Mouse (Mus musculus): ENCODE results near the gene Prcp. TPM values are rescaled to one million over a fixed set of nuclear protein-coding genes. Genes with fewer than 3 reads are reported as not detected.
A peak's percentile ranks its signal among the peaks of the same experiment; 100 is the strongest.
"Not testable (repeated sequence)": the region's sequence is repeated elsewhere in the genome, so short reads cannot be mapped to it uniquely, and the experiment has no call there.

The Prcp gene
- polyA plus RNA-seq, 1 experiment from 2014 or later = 21.2 TPM

GRCm38 (mm10) chr7:92933308-92933948 is 59.2 kb downstream of the Prcp start:
- not testable (repeated sequence) for H3K4me1 ChIP-seq (ENCODE audit: control insufficient read depth, insufficient read depth, low read length); H3K27ac ChIP-seq (replicated peaks; ENCODE audit: low read depth, low read length); H3K9me3 ChIP-seq (replicated peaks; ENCODE audit: control insufficient read depth, low read length); DNase-seq (ENCODE audit: low spot score); H3K9ac ChIP-seq (replicated peaks; ENCODE audit: low read length); H3K27me3 ChIP-seq (ENCODE audit: control insufficient read depth, insufficient read depth, low read length); ATAC-seq (replicated peaks; ENCODE audit: insufficient number of reproducible peaks, low FRiP score, low TSS enrichment, low read depth); H3K4me3 ChIP-seq (ENCODE audit: low read depth, low read length); H3K4me2 ChIP-seq (ENCODE audit: low read depth, low read length); H3K36me3 ChIP-seq (replicated peaks; ENCODE audit: control insufficient read depth, insufficient read depth, low read depth, low read length)
- WGBS = 66% methylated on average over 4 of the region's 4 CpGs

DNA sequence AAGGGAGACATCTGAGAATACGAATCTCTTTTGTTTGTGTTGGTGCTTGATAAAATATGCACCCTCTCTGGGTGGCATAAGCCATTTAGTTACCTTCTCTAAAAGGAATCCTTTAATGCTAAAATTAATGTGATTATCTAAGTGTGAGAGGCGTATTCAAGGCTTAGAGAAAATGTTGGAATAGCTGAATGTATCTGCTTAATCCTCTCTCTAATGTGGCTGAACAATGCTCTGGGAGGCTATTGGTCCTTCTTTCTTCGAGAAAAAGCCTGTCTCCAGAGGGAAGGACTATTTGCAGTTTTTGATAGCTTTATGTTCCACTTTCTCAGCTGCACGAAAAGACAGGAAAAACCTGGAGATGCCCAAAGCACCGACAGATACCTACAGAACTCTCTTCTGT is 62.5 kb downstream of the Prcp start:
- Histone ChIP-seq H3K4me2 (ENCODE audit: low read depth, low read length) (no peak overlapping the region), H3K9me3 (replicated peaks; ENCODE audit: control insufficient read depth, low read length) (no peaks in the 10 kb centered on the region), H3K4me1 (ENCODE audit: control insufficient read depth, insufficient read depth, low read length) (no peaks in the 10 kb centered on the region), H3K36me3 (replicated peaks; ENCODE audit: control insufficient read depth, insufficient read depth, low read depth, low read length) (no peaks in the 10 kb centered on the region), H3K9ac (replicated peaks; ENCODE audit: low read length) (no peak overlapping the region), H3K27me3 (ENCODE audit: control insufficient read depth, insufficient read depth, low read length) (no peaks in the 10 kb centered on the region), H3K4me3 (ENCODE audit: low read depth, low read length) (no peak overlapping the region), H3K27ac (replicated peaks; ENCODE audit: low read depth, low read length) (no peak overlapping the region)
- ATAC-seq (replicated peaks; ENCODE audit: insufficient number of reproducible peaks, low FRiP score, low TSS enrichment, low read depth) (no peak), DNase-seq (ENCODE audit: low spot score) (no peak)
- WGBS = 62% methylated on average over 5 of the region's 5 CpGs

DNA sequence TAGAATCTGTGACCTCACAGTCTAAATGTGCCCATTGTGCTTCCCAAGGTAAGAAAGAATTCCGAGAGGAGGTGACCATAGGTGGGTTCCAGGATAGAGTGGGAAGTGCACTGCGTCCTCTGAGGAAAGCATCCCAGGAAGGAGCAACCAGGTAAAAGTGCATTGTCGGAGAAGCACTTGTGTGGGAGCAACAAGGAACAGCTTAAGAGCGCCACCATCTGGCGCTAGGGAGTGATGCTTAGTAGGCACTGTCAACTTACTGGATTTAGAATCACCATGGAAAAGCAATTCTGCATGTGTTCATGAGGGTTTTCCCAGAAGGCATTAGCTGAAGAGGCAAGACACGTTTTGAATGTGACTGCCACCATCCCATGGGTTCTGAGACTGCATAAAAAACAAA is 63.7 kb downstream of the Prcp start:
- no peaks in the 10 kb centered on the region for H3K36me3 ChIP-seq (replicated peaks; ENCODE audit: control insufficient read depth, insufficient read depth, low read depth, low read length)
- no peaks in the 10 kb centered on the region for H3K27me3 ChIP-seq (ENCODE audit: control insufficient read depth, insufficient read depth, low read length)
- no peak overlapping the region for H3K27ac ChIP-seq (replicated peaks; ENCODE audit: low read depth, low read length)
- H3K4me3 ChIP-seq (ENCODE audit: low read depth, low read length) = no peak overlapping the region
- peak; percentile 45 for DNase-seq (ENCODE audit: low spot score)
- no peak overlapping the region for H3K9ac ChIP-seq (replicated peaks; ENCODE audit: low read length)
- 21% methylated on average over 6 of the region's 6 CpGs for WGBS
- ATAC-seq (replicated peaks; ENCODE audit: insufficient number of reproducible peaks, low FRiP score, low TSS enrichment, low read depth) = no peak
- no peaks in the 10 kb centered on the region for H3K4me1 ChIP-seq (ENCODE audit: control insufficient read depth, insufficient read depth, low read length)
- no peak overlapping the region for H3K4me2 ChIP-seq (ENCODE audit: low read depth, low read length)
- no peaks in the 10 kb centered on the region for H3K9me3 ChIP-seq (replicated peaks; ENCODE audit: control insufficient read depth, low read length)

DNA sequence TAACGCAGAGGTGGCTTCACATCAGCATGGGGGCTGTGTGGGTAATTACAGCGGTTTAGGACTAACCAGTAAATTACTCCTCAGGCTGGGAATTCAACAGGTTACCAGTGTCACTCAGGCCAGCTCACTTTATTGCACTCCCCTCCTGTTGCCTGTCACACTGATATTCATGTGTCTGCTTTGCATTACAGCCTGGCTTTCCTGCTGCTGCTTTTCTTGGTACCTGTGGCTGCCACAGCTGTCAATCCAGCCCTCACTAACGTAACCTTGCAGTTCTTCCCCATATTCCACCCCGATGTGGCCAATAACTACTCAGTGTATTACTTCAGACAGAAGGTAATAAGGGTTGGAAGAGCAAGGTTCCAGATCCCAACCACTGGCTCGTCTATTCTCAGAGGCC is 65.5 kb downstream of the Prcp start:
- Histone ChIP-seq H3K9me3 (replicated peaks; ENCODE audit: control insufficient read depth, low read length) (no peaks in the 10 kb centered on the region), H3K4me1 (ENCODE audit: control insufficient read depth, insufficient read depth, low read length) (no peaks in the 10 kb centered on the region), H3K36me3 (replicated peaks; ENCODE audit: control insufficient read depth, insufficient read depth, low read depth, low read length) (no peaks in the 10 kb centered on the region), H3K4me2 (ENCODE audit: low read depth, low read length) (no peak overlapping the region), H3K4me3 (ENCODE audit: low read depth, low read length) (no peak overlapping the region), H3K9ac (replicated peaks; ENCODE audit: low read length) (no peak overlapping the region), H3K27ac (replicated peaks; ENCODE audit: low read depth, low read length) (no peak overlapping the region), H3K27me3 (ENCODE audit: control insufficient read depth, insufficient read depth, low read length) (no peaks in the 10 kb centered on the region)
- no peak for ATAC-seq (replicated peaks; ENCODE audit: insufficient number of reproducible peaks, low FRiP score, low TSS enrichment, low read depth)
- WGBS = 48% methylated on average over 5 of the region's 5 CpGs
- peak; percentile 39 for DNase-seq (ENCODE audit: low spot score)

DNA sequence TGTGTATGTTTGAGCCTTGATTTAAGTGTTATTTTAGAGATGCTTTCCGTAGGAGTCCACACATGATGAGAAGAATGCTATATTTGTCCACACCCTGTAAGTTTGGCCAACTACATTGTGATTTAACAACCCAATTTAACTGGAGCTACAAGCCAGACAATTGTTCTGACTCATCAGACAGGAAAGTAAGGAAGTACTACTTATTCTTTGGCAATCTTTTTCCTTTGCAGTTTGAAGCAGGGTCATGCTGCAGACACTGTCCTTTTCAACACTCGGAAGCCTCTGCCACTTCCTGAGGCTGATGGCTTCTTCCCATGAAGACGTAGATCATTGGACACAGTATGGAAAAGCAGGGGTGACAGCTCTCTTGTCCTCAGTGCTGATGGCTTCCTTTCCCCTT is 76.5 kb downstream of the Prcp start:
- no peak for DNase-seq (ENCODE audit: low spot score)
- H3K9me3 ChIP-seq (replicated peaks; ENCODE audit: control insufficient read depth, low read length) = no peaks in the 10 kb centered on the region
- no peak overlapping the region for H3K27ac ChIP-seq (replicated peaks; ENCODE audit: low read depth, low read length)
- no peak overlapping the region for H3K4me2 ChIP-seq (ENCODE audit: low read depth, low read length)
- no peaks in the 10 kb centered on the region for H3K36me3 ChIP-seq (replicated peaks; ENCODE audit: control insufficient read depth, insufficient read depth, low read depth, low read length)
- H3K27me3 ChIP-seq (ENCODE audit: control insufficient read depth, insufficient read depth, low read length) = no peaks in the 10 kb centered on the region
- H3K4me3 ChIP-seq (ENCODE audit: low read depth, low read length) = no peak overlapping the region
- H3K4me1 ChIP-seq (ENCODE audit: control insufficient read depth, insufficient read depth, low read length) = no peaks in the 10 kb centered on the region
- ATAC-seq (replicated peaks; ENCODE audit: insufficient number of reproducible peaks, low FRiP score, low TSS enrichment, low read depth) = no peak
- 82% methylated on average over 3 of the region's 3 CpGs for WGBS
- H3K9ac ChIP-seq (replicated peaks; ENCODE audit: low read length) = no peak overlapping the region

DNA sequence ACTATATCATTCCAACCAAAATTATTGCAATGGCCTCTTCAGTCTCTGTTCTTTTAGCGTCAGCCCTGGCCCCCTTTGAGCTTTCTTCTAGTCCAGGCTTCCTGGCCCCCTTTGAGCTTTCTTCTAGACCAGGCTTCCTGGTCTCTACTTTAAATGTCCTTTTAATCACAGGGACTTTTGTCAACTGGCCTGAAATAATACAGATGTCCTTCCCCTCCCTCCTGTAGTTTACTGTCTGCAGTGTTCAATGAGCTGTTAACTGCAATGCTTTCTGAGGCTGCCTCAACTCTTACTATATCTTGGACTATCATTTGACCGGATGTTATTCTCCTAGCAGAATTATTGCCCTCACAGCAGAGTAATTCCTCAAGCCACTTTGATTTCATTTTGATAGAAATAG is 77.9 kb downstream of the Prcp start:
- no peak for ATAC-seq (replicated peaks; ENCODE audit: insufficient number of reproducible peaks, low FRiP score, low TSS enrichment, low read depth)
- Histone ChIP-seq H3K9me3 (replicated peaks; ENCODE audit: control insufficient read depth, low read length) (no peaks in the 10 kb centered on the region), H3K4me2 (ENCODE audit: low read depth, low read length) (no peak overlapping the region), H3K4me3 (ENCODE audit: low read depth, low read length) (no peak overlapping the region), H3K9ac (replicated peaks; ENCODE audit: low read length) (no peak overlapping the region), H3K27me3 (ENCODE audit: control insufficient read depth, insufficient read depth, low read length) (no peaks in the 10 kb centered on the region), H3K27ac (replicated peaks; ENCODE audit: low read depth, low read length) (no peak overlapping the region), H3K36me3 (replicated peaks; ENCODE audit: control insufficient read depth, insufficient read depth, low read depth, low read length) (no peaks in the 10 kb centered on the region), H3K4me1 (ENCODE audit: control insufficient read depth, insufficient read depth, low read length) (no peaks in the 10 kb centered on the region)
- DNase-seq (ENCODE audit: low spot score) = no peak
- 86% methylated on average over 2 of the region's 2 CpGs for WGBS

GRCm38 (mm10) chr7:92959758-92960157 is 85.5 kb downstream of the Prcp start:
- Histone ChIP-seq H3K36me3 (replicated peaks; ENCODE audit: control insufficient read depth, insufficient read depth, low read depth, low read length) (no peaks in the 10 kb centered on the region), H3K27me3 (ENCODE audit: control insufficient read depth, insufficient read depth, low read length) (no peaks in the 10 kb centered on the region), H3K9ac (replicated peaks; ENCODE audit: low read length) (no peak overlapping the region), H3K4me3 (ENCODE audit: low read depth, low read length) (no peak overlapping the region), H3K4me2 (ENCODE audit: low read depth, low read length) (no peak overlapping the region), H3K9me3 (replicated peaks; ENCODE audit: control insufficient read depth, low read length) (no peaks in the 10 kb centered on the region), H3K27ac (replicated peaks; ENCODE audit: low read depth, low read length) (no peak overlapping the region), H3K4me1 (ENCODE audit: control insufficient read depth, insufficient read depth, low read length) (no peaks in the 10 kb centered on the region)
- 68% methylated on average over 3 of the region's 3 CpGs for WGBS
- ATAC-seq (replicated peaks; ENCODE audit: insufficient number of reproducible peaks, low FRiP score, low TSS enrichment, low read depth) (no peak), DNase-seq (ENCODE audit: low spot score) (no peak)

DNA sequence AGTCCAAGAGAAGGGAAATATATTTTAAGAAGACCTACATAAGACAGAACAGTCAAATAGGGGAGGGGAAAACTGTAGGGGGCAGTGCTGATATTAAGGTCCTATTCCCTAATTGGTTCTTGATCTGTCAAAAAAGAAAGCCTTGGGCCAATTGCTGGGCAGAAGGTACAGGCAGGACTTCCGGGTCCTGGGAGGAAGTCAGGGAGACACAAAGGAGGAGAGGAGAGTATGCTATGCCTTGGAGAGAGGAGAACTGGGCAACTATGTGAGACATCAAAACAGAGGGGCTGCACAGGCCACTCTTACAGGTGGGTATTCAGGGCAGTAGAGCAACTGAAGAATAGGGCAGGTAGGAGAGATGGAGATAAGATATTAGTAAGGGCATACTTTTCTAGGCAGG is 87.6 kb downstream of the Prcp start:
- no peak overlapping the region for H3K27ac ChIP-seq (replicated peaks; ENCODE audit: low read depth, low read length)
- WGBS = 53% methylated on average over 1 of the region's 1 CpGs
- no peak overlapping the region for H3K4me2 ChIP-seq (ENCODE audit: low read depth, low read length)
- no peak for DNase-seq (ENCODE audit: low spot score)
- no peaks in the 10 kb centered on the region for H3K27me3 ChIP-seq (ENCODE audit: control insufficient read depth, insufficient read depth, low read length)
- ATAC-seq (replicated peaks; ENCODE audit: insufficient number of reproducible peaks, low FRiP score, low TSS enrichment, low read depth) = no peak
- no peaks in the 10 kb centered on the region for H3K4me1 ChIP-seq (ENCODE audit: control insufficient read depth, insufficient read depth, low read length)
- H3K36me3 ChIP-seq (replicated peaks; ENCODE audit: control insufficient read depth, insufficient read depth, low read depth, low read length) = no peaks in the 10 kb centered on the region
- no peak overlapping the region for H3K9ac ChIP-seq (replicated peaks; ENCODE audit: low read length)
- no peaks in the 10 kb centered on the region for H3K9me3 ChIP-seq (replicated peaks; ENCODE audit: control insufficient read depth, low read length)
- H3K4me3 ChIP-seq (ENCODE audit: low read depth, low read length) = no peak overlapping the region
